Mouse (Mus musculus) adrenal gland, postnatal 14 days (tissue): Measurements from ENCODE around the gene Fars2. TPM values are rescaled to one million over a fixed set of nuclear protein-coding genes. Genes with fewer than 3 reads are reported as not detected.
A peak's percentile ranks its signal among the peaks of the same experiment; 100 is the strongest.

ENCODE experiments used
- DNase-seq: peaks from one replicate; pipeline ENCODE4 v3.0.0; 2021; ENCODE audit warnings: mixed read lengths
- total RNA-seq: library from RNA; stranded (reverse); gene quantifications from 2 replicates; pipeline ENCODE4 v1.2.3, GENCODE M21; 2021

Gene Fars2
- total RNA-seq, 1 experiment from 2014 or later, result 83.6 TPM

GRCm38 (mm10) chr13:36576781-36577180 is 459.6 kb downstream of the Fars2 start:
- DNase-seq, result no peak

- DNase-seq, result no peak
Observed at GRCm38 (mm10) chr13:36577916-36578568, 460.8 kb downstream of the Fars2 start.

GRCm38 (mm10) chr13:36578569-36579333 is 461.5 kb downstream of the Fars2 start:
- peak; percentile 83 for DNase-seq

- no peak for DNase-seq
Observed at GRCm38 (mm10) chr13:36582406-36583070, 465.3 kb downstream of the Fars2 start.

- DNase-seq, result no peak
Observed at GRCm38 (mm10) chr13:36583481-36584151, 466.4 kb downstream of the Fars2 start.

- no peak for DNase-seq
Observed at GRCm38 (mm10) chr13:36584197-36584596, 467.0 kb downstream of the Fars2 start.

- DNase-seq, result no peak
Observed at GRCm38 (mm10) chr13:36589092-36589491, 471.9 kb downstream of the Fars2 start.

- no peak for DNase-seq
Observed at GRCm38 (mm10) chr13:36592291-36592690, 475.1 kb downstream of the Fars2 start.

- no peak for DNase-seq
Observed at GRCm38 (mm10) chr13:36606717-36607116, 489.5 kb downstream of the Fars2 start.

- no peak for DNase-seq
Observed at GRCm38 (mm10) chr13:36607871-36608270, 490.7 kb downstream of the Fars2 start.

- no peak for DNase-seq
Observed at GRCm38 (mm10) chr13:36610426-36610825, 493.2 kb downstream of the Fars2 start.

- no peak for DNase-seq
Observed at GRCm38 (mm10) chr13:36612785-36613750, 495.9 kb downstream of the Fars2 start.

- peak; percentile 27 for DNase-seq
Observed at GRCm38 (mm10) chr13:36620498-36621332, 503.5 kb downstream of the Fars2 start.

- no peak for DNase-seq
Observed at GRCm38 (mm10) chr13:36621333-36621659, 504.1 kb downstream of the Fars2 start.

- DNase-seq, result no peak
Observed at GRCm38 (mm10) chr13:36623556-36623955, 506.3 kb downstream of the Fars2 start.

- no peak for DNase-seq
Observed at GRCm38 (mm10) chr13:36629154-36629553, 511.9 kb downstream of the Fars2 start.

- no peak for DNase-seq
Observed at GRCm38 (mm10) chr13:36648257-36648656, 531.0 kb downstream of the Fars2 start.

GRCm38 (mm10) chr13:36654251-36654650 is 537.0 kb downstream of the Fars2 start:
- no peak for DNase-seq

- peak; percentile 9 for DNase-seq
Observed at GRCm38 (mm10) chr13:36679345-36679744, 562.1 kb downstream of the Fars2 start.

- DNase-seq, result no peak
Observed at GRCm38 (mm10) chr13:36680690-36681355, 563.6 kb downstream of the Fars2 start.
